Mouse (Mus musculus): ENCODE data around the gene Flt4. TPM values are rescaled to one million over a fixed set of nuclear protein-coding genes. Genes with fewer than 3 reads are reported as not detected.

The Flt4 gene
- polyA plus RNA-seq, 1 experiment from 2014 or later, result 4.0 TPM

DNA sequence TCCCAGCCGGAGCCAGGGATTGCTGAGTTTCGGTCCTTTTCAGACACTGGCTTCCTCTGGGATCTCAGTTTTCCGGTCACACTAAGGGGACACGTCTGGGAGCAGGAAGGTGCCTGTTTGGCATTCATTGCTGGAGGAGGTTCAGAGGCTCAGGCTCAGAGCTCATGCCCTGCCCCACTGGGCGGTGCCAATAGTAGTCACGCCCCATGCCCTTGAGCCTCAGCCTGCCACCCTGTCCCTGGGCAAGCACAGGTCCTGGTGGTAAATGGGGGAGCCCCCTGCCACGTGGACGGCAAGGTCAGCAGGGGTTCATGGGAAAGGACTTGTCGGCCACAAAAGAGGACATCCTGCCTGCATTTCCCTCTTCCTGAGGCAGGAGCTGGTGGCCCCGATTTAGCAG lies 4.3 kb downstream of the Flt4 start:
- H3K27me3 ChIP-seq (replicated peaks; ENCODE audit: control insufficient read depth, insufficient read depth, low read length), result peaks cover 28% of the 10 kb centered on the region
- no peak overlapping the region for H3K27ac ChIP-seq (ENCODE audit: low read length)
- WGBS, result 13% methylated on average over 10 of the region's 10 CpGs
- H3K4me1 ChIP-seq (ENCODE audit: control insufficient read depth, insufficient read depth, low read length), result no peaks in the 10 kb centered on the region
- no peaks in the 10 kb centered on the region for H3K9me3 ChIP-seq (ENCODE audit: control insufficient read depth, low read length)
- H3K36me3 ChIP-seq (ENCODE audit: control insufficient read depth, insufficient read depth, low read length), result no peaks in the 10 kb centered on the region
- H3K4me2 ChIP-seq (ENCODE audit: low read depth, low read length), result no peak overlapping the region
- no peak overlapping the region for H3K9ac ChIP-seq (ENCODE audit: low read depth, low read length)
- H3K4me3 ChIP-seq (ENCODE audit: low read length), result no peak overlapping the region
- peak; percentile 61 for ATAC-seq

DNA sequence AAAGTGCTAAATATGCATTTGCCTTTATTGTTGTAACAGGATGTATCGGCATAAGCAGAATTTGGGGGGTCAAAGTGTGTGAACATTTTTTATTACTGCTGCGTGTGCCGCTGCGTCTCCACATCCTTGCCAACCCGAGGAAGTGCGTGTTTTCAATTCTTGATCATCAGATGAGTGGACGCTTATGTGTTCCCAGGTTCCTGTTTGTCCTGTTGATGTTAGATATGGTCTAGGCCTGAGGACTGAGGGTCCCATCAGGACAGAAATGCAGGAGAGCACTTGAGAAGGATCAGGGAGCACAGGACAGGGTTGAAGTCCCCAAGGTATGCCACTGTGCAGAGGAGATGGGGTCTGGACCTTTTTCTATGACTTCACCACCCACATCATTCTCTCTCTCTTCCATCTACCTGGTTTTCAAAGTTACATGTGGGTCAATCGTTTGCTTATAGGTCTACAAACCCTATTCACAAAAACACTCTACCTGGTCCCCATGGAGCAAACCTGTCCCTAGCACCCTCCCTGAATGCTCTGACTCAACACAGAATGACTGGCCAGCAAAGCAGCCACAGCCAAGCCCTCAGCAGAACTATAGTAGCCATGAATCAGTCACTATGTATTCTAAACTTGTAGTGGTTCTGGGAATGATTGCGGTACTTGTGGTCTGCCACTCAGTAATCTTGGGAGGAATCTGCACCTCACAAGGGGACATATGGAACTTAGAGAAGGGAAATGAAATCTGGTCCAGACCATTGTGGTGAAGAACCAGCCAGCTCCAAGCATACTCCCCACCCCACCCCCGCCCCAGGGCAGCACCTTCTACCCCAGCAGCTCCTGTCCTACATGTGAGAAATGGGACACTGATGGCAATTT lies 7.0 kb downstream of the Flt4 start:
- H3K9ac ChIP-seq (ENCODE audit: low read depth, low read length), result no peak overlapping the region
- 86% methylated on average over 10 of the region's 10 CpGs for WGBS
- H3K9me3 ChIP-seq (ENCODE audit: control insufficient read depth, low read length), result no peaks in the 10 kb centered on the region
- ATAC-seq, result no peak
- no peaks in the 10 kb centered on the region for H3K4me1 ChIP-seq (ENCODE audit: control insufficient read depth, insufficient read depth, low read length)
- no peak overlapping the region for H3K4me3 ChIP-seq (ENCODE audit: low read length)
- no peak overlapping the region for H3K27ac ChIP-seq (ENCODE audit: low read length)
- peaks cover 14% of the 10 kb centered on the region for H3K27me3 ChIP-seq (replicated peaks; ENCODE audit: control insufficient read depth, insufficient read depth, low read length)
- H3K36me3 ChIP-seq (ENCODE audit: control insufficient read depth, insufficient read depth, low read length), result no peaks in the 10 kb centered on the region
- H3K4me2 ChIP-seq (ENCODE audit: low read depth, low read length), result no peak overlapping the region

DNA sequence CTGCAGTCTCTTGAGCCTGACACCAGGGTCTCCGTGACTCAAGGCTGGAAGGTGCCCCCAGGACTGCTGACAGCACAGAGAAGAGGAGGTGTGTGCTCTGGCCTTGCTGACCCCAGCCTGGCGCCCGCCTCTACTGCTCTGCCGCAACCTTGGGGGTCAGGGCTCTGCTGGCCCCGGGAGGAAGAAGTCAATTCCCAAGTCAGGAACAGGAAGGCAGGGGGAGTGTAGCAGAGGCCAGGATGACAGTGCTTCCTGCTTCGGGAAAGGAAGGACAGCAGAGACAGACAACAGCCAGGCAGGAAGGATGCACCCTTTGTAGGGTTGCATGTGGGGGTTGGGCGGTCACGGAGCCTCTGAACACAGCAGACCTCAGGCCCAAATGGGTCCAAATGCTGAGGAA lies 9.4 kb downstream of the Flt4 start:
- no peaks in the 10 kb centered on the region for H3K36me3 ChIP-seq (ENCODE audit: control insufficient read depth, insufficient read depth, low read length)
- no peak overlapping the region for H3K9ac ChIP-seq (ENCODE audit: low read depth, low read length)
- no peak overlapping the region for H3K4me3 ChIP-seq (ENCODE audit: low read length)
- 71% methylated on average over 8 of the region's 8 CpGs for WGBS
- H3K4me2 ChIP-seq (ENCODE audit: low read depth, low read length), result no peak overlapping the region
- H3K9me3 ChIP-seq (ENCODE audit: control insufficient read depth, low read length), result no peaks in the 10 kb centered on the region
- H3K27ac ChIP-seq (ENCODE audit: low read length), result no peak overlapping the region
- ATAC-seq, result no peak
- peaks cover 5% of the 10 kb centered on the region for H3K27me3 ChIP-seq (replicated peaks; ENCODE audit: control insufficient read depth, insufficient read depth, low read length)
- H3K4me1 ChIP-seq (ENCODE audit: control insufficient read depth, insufficient read depth, low read length), result no peaks in the 10 kb centered on the region

DNA sequence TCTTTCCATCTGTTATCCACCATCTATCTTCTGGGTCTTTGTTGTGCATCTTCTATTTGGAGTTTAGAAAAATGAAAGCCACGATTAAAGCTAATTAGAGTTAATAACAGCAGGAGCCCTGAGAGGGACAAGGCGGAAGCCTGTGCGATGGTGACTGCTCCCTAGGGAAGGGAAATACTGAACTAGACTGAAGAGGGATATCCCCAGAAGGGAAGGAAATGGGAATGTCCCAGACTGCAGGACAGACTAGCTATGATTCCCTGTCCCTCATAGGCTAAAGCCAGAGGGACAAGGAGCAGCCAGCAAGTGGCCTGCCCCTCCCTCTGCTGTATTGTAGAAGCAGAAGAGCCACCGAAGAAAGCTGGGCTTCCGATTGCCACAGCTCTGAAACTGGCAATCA lies 12.9 kb downstream of the Flt4 start:
- Histone ChIP-seq H3K9ac (ENCODE audit: low read depth, low read length) (no peak overlapping the region), H3K27me3 (replicated peaks; ENCODE audit: control insufficient read depth, insufficient read depth, low read length) (no peaks in the 10 kb centered on the region), H3K4me1 (ENCODE audit: control insufficient read depth, insufficient read depth, low read length) (no peaks in the 10 kb centered on the region), H3K4me3 (ENCODE audit: low read length) (no peak overlapping the region), H3K4me2 (ENCODE audit: low read depth, low read length) (no peak overlapping the region), H3K27ac (ENCODE audit: low read length) (no peak overlapping the region), H3K36me3 (ENCODE audit: control insufficient read depth, insufficient read depth, low read length) (no peaks in the 10 kb centered on the region), H3K9me3 (ENCODE audit: control insufficient read depth, low read length) (no peaks in the 10 kb centered on the region)
- no peak for ATAC-seq
- 77% methylated on average over 5 of the region's 5 CpGs for WGBS

DNA sequence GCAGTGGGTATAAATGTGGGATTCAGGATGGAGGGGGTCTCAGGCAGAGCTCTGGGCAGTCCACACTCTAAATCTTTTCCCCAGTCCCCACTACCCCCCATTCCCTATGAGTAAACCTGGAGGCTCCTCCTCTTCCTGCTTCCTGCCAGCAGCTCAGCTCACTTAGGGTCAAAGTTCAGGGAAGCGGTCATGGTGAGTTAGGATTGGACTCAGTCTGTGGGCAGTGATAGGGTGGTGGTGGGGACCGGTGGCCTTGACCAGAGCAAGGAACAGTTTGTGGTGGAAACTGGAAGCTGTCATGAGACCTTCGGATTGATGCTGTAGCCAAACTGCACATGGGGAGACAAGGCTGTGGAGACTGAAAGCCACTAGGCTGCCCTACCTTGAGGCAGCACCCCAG lies 15.1 kb downstream of the Flt4 start:
- no peak overlapping the region for H3K4me2 ChIP-seq (ENCODE audit: low read depth, low read length)
- no peaks in the 10 kb centered on the region for H3K4me1 ChIP-seq (ENCODE audit: control insufficient read depth, insufficient read depth, low read length)
- no peaks in the 10 kb centered on the region for H3K9me3 ChIP-seq (ENCODE audit: control insufficient read depth, low read length)
- WGBS, result 78% methylated on average over 3 of the region's 3 CpGs
- H3K9ac ChIP-seq (ENCODE audit: low read depth, low read length), result no peak overlapping the region
- no peak for ATAC-seq
- no peak overlapping the region for H3K4me3 ChIP-seq (ENCODE audit: low read length)
- no peaks in the 10 kb centered on the region for H3K36me3 ChIP-seq (ENCODE audit: control insufficient read depth, insufficient read depth, low read length)
- H3K27me3 ChIP-seq (replicated peaks; ENCODE audit: control insufficient read depth, insufficient read depth, low read length), result no peaks in the 10 kb centered on the region
- H3K27ac ChIP-seq (ENCODE audit: low read length), result no peak overlapping the region

DNA sequence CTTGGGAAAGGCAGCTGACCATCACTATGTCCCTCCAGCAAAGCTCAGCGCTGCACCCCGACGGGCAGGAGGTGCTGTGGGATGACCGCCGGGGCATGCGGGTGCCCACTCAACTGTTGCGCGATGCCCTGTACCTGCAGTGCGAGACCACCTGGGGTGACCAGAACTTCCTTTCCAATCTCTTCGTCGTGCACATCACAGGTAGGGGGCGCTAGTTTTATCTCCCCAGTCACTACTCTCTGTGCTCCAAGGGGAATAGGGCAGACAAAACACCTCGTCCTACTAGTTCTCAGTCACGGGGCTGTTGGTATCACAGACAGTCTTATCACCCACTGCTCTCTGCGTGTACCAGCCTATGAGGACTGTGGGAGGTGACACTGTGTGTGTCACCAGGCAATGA lies 16.8 kb downstream of the Flt4 start:
- no peak overlapping the region for H3K9ac ChIP-seq (ENCODE audit: low read depth, low read length)
- ATAC-seq, result no peak
- H3K27ac ChIP-seq (ENCODE audit: low read length), result no peak overlapping the region
- no peaks in the 10 kb centered on the region for H3K27me3 ChIP-seq (replicated peaks; ENCODE audit: control insufficient read depth, insufficient read depth, low read length)
- H3K4me1 ChIP-seq (ENCODE audit: control insufficient read depth, insufficient read depth, low read length), result no peaks in the 10 kb centered on the region
- H3K36me3 ChIP-seq (ENCODE audit: control insufficient read depth, insufficient read depth, low read length), result no peaks in the 10 kb centered on the region
- WGBS, result 68% methylated on average over 15 of the region's 15 CpGs
- H3K4me3 ChIP-seq (ENCODE audit: low read length), result no peak overlapping the region
- no peaks in the 10 kb centered on the region for H3K9me3 ChIP-seq (ENCODE audit: control insufficient read depth, low read length)
- no peak overlapping the region for H3K4me2 ChIP-seq (ENCODE audit: low read depth, low read length)

DNA sequence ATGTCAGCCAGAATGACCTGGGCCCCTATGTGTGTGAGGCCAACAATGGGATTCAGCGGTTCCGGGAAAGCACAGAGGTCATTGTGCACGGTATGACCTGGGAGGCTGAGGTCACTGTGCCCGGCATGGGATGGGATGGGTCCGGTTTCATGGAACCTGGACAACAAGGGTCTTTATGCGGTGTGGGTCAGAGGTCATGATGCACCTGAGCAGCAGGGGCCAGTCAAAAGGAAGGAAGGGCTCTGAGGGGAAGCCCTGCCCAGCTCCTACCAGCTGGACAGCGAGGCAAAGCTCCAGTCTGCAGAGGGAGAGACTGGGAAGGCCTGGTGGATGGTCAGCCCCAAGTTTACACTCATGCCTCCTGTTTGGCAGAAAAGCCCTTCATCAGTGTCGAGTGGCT lies 17.7 kb downstream of the Flt4 start:
- no peaks in the 10 kb centered on the region for H3K4me1 ChIP-seq (ENCODE audit: control insufficient read depth, insufficient read depth, low read length)
- WGBS, result 79% methylated on average over 8 of the region's 8 CpGs
- no peak overlapping the region for H3K4me2 ChIP-seq (ENCODE audit: low read depth, low read length)
- no peaks in the 10 kb centered on the region for H3K36me3 ChIP-seq (ENCODE audit: control insufficient read depth, insufficient read depth, low read length)
- no peaks in the 10 kb centered on the region for H3K9me3 ChIP-seq (ENCODE audit: control insufficient read depth, low read length)
- no peaks in the 10 kb centered on the region for H3K27me3 ChIP-seq (replicated peaks; ENCODE audit: control insufficient read depth, insufficient read depth, low read length)
- H3K9ac ChIP-seq (ENCODE audit: low read depth, low read length), result no peak overlapping the region
- no peak overlapping the region for H3K27ac ChIP-seq (ENCODE audit: low read length)
- ATAC-seq, result no peak
- no peak overlapping the region for H3K4me3 ChIP-seq (ENCODE audit: low read length)

DNA sequence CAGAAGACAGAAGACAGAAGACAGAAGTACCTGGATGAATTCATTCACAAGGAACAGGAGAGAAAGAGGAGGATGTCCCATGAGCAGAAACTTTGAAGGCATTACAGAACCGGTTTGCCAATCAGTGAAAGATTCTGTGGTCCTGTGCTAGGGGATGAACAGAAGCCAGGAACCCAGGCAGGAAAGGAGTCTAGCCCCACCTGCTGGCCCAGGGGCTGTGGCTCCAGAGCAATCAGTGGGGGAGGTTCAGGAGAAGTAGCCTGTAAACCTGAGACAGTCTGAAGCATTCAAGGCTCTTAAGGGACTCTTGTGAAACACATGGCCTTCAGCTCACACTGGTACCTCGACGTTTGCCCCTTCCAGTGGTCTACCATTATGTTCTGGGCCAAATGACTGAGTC lies 22.1 kb downstream of the Flt4 start:
- no peak for ATAC-seq
- no peak overlapping the region for H3K27ac ChIP-seq (ENCODE audit: low read length)
- no peaks in the 10 kb centered on the region for H3K36me3 ChIP-seq (ENCODE audit: control insufficient read depth, insufficient read depth, low read length)
- H3K27me3 ChIP-seq (replicated peaks; ENCODE audit: control insufficient read depth, insufficient read depth, low read length), result peaks cover 30% of the 10 kb centered on the region
- H3K9me3 ChIP-seq (ENCODE audit: control insufficient read depth, low read length), result no peaks in the 10 kb centered on the region
- H3K4me3 ChIP-seq (ENCODE audit: low read length), result no peak overlapping the region
- H3K4me1 ChIP-seq (ENCODE audit: control insufficient read depth, insufficient read depth, low read length), result peaks cover 7% of the 10 kb centered on the region; the same call in 1 of the 2 replicates
- no peak overlapping the region for H3K9ac ChIP-seq (ENCODE audit: low read depth, low read length)
- H3K4me2 ChIP-seq (ENCODE audit: low read depth, low read length), result no peak overlapping the region
- WGBS, result 39% methylated on average over 3 of the region's 3 CpGs

DNA sequence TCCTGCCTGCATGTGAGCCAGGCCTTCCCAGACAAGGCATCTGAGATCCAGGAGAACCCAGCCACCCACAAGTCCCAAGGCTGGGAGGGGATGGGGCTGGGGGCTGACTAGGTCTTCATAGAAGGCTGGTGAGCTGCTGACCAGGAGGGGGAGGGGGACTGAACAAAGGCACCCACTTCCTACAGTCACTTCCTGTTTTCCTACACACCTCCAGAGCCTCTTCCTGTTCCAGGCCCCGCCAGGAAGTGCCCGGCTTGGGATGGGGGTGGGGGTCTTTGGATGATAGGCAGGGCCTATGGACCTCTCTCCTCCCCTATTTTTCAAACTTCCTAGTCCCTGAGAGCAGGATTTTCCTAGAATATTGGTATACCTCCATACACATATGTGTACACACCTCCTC lies 23.2 kb downstream of the Flt4 start:
- Histone ChIP-seq H3K27me3 (replicated peaks; ENCODE audit: control insufficient read depth, insufficient read depth, low read length) (peaks cover 40% of the 10 kb centered on the region), H3K9me3 (ENCODE audit: control insufficient read depth, low read length) (no peaks in the 10 kb centered on the region), H3K27ac (ENCODE audit: low read length) (no peak overlapping the region), H3K4me1 (ENCODE audit: control insufficient read depth, insufficient read depth, low read length) (peaks cover 7% of the 10 kb centered on the region; the same call in 1 of the 2 replicates), H3K4me3 (ENCODE audit: low read length) (no peak overlapping the region), H3K36me3 (ENCODE audit: control insufficient read depth, insufficient read depth, low read length) (no peaks in the 10 kb centered on the region), H3K4me2 (ENCODE audit: low read depth, low read length) (no peak overlapping the region), H3K9ac (ENCODE audit: low read depth, low read length) (no peak overlapping the region)
- no peak for ATAC-seq
- 57% methylated on average over 2 of the region's 2 CpGs for WGBS

DNA sequence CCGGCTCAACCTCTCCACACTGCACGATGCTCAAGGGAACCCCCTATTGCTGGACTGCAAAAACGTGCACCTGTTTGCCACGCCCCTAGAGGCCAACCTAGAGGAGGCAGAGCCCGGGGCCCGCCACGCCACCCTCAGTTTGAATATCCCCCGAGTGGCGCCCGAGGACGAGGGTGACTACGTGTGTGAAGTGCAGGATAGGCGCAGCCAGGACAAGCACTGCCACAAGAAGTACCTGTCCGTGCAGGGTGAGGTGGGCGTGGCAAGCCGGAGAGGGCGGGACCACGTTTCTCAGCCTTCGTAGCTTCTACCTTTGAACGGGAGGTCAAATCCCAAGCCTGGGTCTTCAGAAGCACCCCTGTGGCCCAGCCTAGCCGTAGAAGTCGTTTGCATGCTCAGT lies 25.0 kb downstream of the Flt4 start:
- H3K36me3 ChIP-seq (ENCODE audit: control insufficient read depth, insufficient read depth, low read length), result no peaks in the 10 kb centered on the region
- peak overlapping the region; percentile 65 for H3K4me2 ChIP-seq (ENCODE audit: low read depth, low read length)
- H3K4me1 ChIP-seq (ENCODE audit: control insufficient read depth, insufficient read depth, low read length), result peaks cover 7% of the 10 kb centered on the region; the same call in 1 of the 2 replicates
- H3K4me3 ChIP-seq (ENCODE audit: low read length), result peak overlapping the region; percentile 36
- no peak overlapping the region for H3K27ac ChIP-seq (ENCODE audit: low read length)
- ATAC-seq, result peak; percentile 83
- WGBS, result 11% methylated on average over 22 of the region's 22 CpGs
- no peak overlapping the region for H3K9ac ChIP-seq (ENCODE audit: low read depth, low read length)
- no peaks in the 10 kb centered on the region for H3K9me3 ChIP-seq (ENCODE audit: control insufficient read depth, low read length)
- H3K27me3 ChIP-seq (replicated peaks; ENCODE audit: control insufficient read depth, insufficient read depth, low read length), result peaks cover 48% of the 10 kb centered on the region
